Mouse (Mus musculus) left cerebral cortex, adult 8-10 months (tissue): Measurements from ENCODE around the gene Josd2. TPM values are rescaled to one million over a fixed set of nuclear protein-coding genes. Genes with fewer than 3 reads are reported as not detected.

Source experiments
- DNase-seq, 2 experiments: peaks; one replicate each; pipeline ENCODE4 v3.0.0; 2022; ENCODE audit warnings: low spot score in 2 of 2
- total RNA-seq, 4 experiments: library from RNA; stranded (reverse); gene quantifications; 2 replicates each; pipeline ENCODE4 v1.2.4; 2022

Gene Josd2
- total RNA-seq, 4 experiments from 2014 or later = 84.0 to 90.6 (median 87.5) TPM

DNA sequence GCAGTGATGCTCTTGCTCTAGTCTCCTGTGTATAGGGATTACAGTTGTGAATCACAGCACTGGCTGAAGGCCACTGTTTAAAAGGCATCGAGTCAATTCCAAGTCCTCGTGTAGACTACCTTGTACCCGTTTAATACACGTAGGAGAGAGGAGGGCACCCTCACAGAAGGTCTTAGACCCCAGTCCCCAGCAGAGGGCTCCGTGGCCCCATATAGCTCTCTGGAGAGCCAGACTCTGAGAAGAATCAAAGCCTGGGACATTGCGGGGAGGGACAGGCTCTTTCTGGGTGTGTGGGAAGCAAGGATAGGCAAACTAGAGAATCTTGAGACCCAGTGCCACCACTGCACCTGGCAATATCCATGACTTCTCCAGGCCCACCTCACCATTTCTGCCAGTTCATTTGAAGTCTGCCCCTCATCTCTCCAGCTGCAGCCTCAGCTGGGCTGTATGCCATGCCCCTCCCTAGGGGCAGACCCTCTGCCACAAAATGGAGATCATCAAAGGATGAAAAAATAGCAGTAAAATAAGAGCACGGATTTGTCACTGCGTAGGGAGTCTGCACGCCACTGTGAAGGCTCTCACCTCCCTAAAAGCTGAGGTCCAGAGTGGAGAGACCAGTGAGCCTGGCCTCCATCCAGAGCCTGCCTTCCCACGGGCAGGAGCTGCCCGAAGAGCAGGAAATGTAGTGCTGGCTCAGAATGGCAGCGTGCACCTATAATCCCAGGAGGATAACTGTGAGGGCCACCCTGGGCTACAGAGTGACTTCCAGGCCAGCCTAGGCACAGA, 21.5 kb upstream of the Josd2 start:
- no peak for DNase-seq

DNA sequence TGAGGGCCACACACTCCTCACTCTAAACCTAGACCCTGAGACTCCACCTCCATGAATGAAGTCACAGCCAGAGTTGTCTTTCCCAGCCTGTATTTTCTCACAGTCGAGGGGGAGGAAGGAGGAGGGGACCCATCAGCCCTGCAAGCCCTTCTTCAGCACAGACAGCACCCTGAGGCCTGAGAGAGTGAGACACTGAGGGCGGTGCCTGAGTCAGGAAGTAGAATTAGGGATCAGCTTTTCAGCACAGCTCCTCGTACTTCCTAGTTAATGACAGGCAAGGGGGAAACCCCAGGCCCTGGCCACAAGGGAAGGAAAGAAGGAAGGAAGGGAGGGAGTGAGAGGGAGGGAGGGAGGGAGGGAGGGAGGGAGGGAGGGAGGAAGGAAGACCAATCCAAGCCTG, 14.5 kb upstream of the Josd2 start:
- DNase-seq = no peak

DNA sequence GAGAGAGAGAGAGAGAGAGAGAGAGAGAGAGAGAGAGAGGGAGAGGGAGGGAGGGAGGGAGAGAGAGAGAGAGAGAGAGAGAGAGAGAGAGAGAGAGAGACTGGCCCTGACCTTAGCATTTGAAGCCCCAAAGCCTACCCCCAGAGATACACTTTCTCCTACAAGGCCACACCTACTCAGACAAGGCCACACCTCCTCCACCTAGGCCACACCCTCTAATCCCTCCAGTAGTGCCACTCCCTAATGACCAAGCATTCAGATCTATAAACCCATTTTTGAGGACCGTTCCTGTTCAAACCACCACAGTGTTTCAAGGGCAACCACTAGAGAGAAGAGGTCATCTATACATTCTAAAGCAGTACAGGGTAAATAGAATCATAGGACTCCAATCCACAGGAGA, 11.5 kb upstream of the Josd2 start:
- DNase-seq = peak in 1 of 2 experiments; percentile 4

DNA sequence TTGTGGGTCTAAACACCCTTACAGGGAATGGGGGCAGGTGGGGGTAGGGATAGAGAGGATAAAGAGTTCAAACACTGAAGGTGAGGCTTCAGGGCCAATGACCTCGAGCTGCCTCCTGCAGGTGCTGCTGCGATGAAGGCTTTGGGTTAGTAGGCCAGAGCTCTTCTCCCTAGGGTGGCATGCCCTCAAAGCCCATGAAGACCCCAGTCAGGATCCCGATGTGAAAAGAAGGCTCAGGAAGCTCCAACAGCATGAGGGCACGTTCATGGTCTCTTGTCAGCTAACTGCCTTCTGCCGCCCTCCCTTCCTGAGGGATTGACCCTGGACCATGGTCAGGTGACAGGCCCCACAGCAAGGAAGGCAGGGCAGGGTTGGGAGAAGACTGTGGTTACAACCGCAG, 7.7 kb upstream of the Josd2 start:
- DNase-seq = peak; percentile 2 to 4

DNA sequence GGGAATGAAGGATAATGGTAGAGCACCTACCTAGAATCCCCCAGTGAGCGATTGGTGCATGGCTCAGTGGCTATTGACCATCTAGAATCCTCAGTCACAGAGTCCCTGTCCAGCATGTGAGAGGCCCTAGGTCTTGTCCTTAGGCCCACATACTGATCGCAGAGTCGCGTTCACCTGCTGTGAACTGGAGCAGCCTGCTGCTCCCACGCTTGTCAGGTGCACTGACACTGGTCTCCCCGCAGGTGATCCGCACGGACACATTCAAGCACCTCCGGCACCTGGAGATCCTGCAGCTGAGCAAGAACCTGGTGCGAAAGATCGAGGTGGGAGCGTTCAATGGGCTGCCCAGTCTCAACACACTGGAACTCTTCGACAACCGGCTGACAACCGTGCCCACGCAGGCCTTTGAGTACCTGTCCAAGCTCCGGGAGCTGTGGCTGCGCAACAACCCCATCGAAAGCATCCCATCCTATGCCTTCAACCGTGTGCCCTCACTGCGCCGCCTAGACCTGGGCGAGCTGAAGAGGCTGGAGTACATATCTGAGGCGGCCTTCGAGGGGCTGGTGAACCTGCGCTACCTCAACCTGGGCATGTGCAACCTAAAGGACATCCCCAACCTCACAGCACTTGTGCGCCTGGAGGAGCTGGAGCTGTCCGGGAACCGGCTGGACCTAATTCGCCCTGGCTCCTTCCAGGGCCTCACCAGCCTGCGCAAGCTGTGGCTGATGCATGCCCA, 6.8 kb upstream of the Josd2 start:
- peak; percentile 12 to 16 for DNase-seq

DNA sequence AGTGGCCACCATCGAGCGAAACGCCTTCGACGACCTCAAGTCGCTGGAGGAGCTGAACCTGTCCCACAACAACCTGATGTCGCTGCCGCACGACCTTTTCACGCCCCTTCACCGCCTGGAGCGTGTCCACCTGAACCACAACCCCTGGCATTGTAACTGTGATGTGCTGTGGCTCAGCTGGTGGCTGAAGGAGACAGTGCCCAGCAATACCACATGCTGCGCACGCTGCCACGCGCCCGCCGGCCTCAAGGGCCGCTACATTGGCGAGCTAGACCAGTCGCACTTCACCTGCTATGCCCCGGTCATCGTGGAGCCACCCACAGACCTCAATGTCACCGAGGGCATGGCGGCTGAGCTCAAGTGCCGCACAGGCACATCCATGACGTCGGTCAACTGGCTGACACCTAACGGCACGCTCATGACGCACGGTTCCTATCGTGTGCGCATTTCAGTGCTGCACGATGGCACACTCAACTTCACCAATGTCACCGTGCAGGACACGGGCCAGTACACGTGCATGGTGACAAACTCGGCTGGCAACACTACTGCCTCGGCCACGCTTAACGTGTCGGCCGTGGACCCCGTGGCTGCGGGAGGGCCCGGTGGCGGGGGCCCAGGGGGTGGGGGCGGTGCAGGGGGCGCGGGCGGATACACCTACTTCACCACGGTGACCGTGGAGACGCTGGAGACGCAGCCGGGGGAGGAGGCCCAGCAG, 6.1 kb upstream of the Josd2 start:
- DNase-seq = peak; percentile 12 to 43

DNA sequence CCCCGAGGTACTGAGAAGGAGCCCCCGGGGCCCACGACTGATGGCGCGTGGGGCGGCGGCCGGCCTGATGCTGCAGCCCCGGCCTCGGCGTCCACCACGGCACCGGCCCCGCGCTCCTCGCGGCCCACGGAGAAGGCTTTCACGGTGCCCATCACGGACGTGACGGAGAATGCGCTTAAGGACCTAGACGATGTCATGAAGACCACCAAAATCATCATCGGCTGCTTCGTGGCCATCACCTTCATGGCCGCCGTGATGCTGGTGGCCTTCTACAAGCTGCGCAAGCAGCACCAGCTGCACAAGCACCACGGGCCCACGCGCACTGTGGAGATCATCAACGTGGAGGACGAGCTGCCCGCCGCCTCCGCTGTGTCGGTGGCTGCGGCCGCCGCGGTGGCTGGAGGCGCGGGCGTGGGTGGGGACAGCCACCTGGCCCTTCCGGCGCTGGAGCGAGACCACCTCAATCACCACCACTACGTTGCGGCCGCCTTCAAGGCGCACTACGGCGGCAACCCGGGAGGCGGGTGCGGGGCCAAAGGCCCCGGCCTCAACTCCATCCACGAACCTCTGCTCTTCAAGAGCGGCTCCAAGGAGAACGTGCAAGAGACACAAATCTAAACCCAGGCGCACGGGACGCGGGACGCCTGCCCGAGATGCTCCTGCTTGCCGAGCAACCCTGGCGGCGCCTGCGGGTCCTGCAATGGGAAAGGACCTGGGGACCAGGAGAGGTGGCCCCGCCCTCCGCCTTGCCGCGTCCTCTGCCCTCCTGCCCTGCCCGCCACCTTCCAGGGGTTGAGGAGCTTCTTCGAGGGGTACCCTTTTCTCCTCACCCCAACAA, 5.3 kb upstream of the Josd2 start:
- DNase-seq = peak; percentile 29 to 57

DNA sequence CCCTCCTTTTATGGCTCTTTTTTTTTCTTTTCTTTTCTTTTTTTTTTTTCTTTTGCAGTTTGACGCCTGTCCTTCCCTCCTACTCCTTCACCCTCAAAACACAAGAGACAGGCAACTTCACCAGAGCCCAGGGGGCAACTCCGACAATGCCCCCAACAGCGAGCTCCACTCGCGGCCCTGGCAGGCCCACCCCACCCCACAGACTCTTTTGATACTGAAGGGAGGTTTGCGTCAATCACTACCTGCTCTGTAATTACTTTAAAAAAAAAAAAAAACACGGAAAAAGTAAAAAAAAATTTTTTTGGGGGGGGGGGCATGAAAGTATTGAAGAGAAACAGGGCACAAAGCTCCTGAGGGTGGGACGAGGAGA, 4.7 kb upstream of the Josd2 start:
- DNase-seq = no peak

DNA sequence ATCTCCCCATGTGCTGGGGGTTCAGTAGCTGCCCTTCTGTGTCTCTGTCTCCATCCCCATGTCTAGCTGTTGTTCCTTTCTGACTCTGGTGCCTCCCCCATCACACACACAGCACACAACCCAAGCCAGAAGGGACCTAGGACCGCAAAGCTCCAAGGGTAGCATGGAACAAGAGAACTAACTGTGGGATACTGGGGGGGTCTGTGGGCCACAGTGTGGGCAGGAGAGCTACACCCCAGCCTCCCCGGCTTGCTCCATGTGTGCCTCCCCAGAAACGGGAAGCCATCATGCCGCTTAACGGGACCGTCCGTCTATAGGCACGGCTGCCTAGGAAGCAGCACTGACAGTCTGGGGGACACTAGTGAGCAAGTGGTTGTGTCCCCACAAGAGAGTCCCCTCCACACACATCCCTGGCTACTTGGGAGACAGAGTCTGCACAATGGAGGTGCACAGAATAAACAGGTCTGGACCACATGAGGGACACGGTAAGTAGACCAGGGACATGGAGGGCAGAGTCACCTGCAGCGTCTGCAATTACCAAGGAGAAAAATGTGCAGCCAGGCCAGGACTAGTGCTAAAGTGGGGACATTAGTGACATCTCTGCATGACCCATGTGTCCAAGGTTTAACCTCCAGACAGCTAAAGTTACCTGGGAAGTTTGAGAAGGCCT, 4.1 kb upstream of the Josd2 start:
- peak; percentile 23 to 27 for DNase-seq

DNA sequence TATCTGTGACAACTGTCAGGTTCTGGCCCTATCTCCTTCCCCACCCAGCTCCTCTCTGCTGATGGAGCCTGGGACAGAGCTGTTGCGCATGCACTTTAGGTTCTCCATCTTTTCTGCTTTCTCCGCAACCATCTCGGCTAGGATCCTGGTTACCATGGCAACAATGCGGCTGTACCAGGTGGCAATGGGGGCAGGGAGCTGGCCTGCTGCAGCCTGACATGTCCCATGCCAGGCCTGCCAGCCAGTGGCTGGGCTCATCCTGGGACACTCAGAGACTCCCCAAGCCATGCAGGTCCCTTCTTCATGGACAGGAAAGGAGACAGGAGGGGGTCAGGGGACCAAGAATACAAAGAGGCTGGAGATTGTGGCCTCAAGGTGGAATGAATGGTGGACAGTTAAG, 3.3 kb upstream of the Josd2 start:
- DNase-seq = peak; percentile 66 to 91

DNA sequence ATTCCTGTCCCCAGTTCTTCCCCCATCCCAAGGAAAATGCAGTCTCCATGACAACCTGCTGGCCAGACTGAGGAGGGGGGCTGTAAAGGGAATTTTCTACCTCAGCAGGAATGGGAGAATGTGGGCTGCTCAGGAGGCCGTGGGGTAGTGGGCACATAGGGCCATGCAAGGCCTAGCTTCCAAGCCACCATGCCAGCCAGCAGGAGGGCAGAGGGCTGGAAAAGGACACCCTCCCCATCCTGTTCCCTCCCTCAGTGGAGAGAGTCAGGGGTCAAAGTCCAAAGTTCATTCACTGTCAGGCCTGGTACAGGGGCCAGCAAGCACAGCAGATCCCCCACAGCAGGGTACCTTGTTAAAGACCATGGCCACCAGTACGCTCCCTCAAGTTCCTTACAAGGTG, 2.7 kb upstream of the Josd2 start, which contains the start of gene Aspdh:
Aspdh (plus strand) TSS at position 281 of the 400 bp plus-strand sequence.
- DNase-seq = peak in 1 of 2 experiments; percentile 43

DNA sequence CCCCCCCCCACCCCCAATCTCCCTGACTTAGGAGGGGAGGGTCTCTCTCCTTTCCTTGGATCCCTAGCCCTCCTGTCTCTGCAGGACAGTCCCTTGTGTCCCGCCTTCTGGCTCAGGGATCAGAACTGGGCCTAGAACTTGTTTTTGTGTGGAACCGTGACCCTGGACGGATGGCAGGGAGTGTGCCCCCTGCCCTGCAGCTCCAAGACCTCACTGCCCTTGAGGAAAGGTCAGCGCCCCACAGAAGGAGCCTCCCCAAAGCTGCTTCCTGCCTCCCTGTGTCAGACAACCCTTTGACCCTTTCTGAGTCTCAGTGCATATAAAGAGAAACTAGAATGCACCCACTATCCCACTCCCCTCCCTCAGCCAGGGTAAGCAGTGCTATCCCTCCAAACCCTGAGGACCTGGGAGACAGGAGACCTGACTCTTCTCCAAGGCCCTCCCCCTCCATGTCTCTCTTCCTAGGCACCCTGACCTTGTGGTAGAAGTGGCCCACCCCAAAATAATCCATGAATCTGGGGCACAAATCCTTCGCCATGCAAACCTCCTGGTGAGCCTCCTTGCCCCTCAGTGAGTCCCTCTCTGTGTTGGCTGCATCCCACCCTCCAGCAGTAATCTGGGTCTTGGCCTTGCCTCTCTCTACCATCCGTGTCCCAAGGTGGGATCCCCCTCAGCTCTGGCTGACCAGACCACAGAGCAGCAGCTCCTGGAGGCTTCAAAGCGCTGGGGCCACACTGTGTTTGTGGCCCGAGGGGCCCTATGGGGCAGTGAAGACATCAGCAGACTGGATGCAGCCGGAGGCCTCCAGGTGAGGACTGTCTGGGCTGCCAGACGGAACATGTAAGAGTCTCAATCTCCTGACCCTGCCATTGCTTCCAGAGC, 1.5 kb upstream of the Josd2 start:
- DNase-seq = peak in 1 of 2 experiments; percentile 32

DNA sequence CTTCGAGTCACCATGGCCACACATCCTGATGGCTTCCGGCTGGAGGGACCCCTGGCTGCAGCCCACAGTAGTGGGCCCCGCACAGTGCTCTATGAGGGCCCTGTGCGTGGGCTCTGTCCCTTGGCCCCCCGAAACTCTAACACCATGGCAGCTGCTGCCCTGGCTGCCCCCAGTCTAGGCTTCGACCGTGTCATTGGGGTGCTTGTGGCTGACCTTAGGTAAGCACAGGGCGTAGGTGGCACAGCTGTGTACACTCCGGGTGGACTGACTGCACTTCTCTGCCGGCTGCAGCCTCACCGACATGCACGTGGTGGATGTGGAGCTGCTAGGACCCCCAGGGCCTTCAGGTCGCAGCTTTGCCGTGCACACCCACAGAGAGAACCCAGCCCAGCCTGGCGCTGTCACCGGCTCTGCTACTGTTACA, 880 bp upstream of the Josd2 start:
- DNase-seq = peak in 1 of 2 experiments; percentile 41

DNA sequence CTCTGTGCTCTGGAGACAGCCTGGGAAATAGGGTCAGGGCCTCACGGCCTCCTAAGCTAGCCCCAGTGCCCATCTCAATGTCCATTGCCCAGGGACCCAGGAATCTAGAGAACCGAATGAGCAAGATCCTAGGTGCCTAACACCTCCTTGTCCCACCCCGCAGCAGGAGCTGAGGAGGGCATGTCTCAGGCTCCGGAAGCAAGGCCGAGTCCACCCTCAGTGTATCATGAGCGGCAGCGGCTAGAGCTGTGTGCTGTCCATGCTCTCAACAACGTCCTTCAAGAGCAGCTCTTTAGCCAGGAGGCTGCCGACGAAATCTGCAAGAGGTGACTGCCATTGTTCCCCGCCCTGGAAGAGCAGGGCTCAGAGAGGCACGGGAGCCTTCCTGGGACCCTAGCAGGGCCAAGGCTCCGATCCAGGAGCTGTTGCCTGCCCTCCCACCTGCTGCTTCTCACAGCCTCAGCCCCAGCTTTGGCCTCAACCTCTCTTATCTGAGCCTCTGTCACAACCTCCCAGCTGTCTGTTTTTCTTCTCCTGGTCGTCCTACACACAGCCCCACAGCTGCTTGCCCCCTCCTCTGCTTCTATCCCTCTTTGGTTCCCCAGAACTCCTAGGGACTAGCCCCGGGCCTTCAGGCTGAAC, 985 bp downstream of the Josd2 start:
- no peak for DNase-seq

DNA sequence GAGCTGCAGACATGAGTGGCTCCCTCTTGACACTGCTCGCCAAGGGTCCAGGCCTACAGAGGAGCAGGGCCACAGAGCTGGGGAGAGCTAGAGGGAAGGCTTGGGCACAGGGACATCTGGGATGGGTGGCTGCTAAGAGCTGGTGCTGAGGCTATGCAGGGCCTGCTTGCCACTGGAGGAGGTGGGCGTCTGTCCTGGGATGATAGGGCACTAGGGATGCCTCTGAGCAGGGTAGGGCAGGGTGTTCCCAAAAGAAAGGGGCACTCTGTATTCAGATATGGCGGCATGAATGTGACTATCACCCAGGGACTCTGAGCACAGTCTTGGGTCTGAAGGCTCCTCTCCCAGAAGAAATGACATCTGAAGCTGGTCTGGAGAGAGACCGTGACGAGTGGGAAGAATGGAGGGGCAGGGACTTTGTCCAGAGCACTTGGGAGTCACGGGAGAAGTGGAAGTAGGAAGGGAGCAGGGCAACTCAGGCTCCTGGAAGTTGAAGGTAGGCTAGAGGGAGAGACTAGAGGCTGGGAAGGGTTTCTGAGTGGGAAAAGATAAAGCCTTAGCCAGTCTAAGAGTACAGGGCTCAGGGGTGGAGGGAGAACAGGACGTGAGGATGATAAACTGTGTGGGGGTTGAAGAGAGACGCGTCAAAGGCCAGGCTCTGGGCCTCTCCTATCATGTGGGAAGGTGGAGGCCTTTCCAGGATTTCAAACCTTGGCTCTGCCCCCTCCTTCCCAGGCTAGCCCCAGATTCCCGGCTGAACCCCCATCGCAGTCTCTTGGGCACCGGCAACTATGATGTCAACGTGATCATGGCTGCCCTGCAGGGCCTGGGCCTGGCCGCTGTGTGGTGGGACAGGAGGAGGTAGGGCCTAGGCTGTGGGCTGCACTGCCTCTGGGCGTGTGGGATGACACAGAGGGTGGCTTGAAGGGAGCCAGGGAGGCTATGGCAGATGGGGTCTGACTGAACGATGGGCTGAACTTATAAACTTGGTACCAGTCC, 2.2 kb downstream of the Josd2 start:
- peak in 1 of 2 experiments; percentile 14 for DNase-seq

DNA sequence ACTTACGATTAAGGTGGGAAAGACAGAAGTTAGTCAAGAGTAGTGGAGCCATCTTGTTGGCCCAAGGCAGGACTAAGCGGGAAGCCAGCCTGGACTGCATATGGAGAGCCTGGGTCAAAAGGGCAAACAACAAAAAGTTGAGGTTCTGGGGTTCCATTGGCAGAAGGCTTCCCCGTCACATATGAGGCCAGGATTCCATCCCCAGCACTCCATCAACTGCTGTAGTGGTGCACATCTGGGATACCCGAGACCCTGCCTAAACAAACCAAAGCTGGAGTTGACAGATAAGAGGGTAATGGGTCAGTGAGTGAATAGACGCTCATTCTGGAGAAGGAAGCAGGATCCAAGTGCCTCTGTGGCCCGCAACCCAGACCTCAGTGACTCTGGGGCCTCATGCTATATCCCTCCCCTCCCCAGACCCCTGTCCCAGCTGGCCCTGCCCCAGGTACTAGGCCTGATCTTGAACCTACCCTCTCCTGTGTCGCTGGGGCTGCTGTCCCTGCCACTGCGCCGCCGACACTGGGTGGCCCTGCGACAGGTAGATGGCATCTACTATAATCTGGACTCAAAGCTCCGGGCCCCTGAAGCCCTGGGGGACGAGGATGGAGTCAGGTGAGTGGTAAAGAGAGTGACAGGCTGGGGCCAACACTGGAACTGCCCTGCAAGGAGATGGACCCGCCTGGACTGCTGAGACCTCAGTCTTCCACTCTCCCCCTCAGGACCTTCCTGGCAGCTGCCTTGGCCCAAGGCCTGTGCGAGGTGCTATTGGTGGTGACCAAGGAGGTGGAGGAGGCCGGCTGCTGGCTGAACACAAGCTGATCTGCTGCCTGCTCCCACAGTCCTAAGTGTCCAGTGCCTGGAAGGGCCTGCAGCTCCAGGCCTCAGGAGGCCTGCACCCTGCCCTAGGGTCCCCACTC, 3.2 kb downstream of the Josd2 start:
- peak in 1 of 2 experiments; percentile 27 for DNase-seq
